Mouse (Mus musculus) bone marrow macrophage, adult 2 months (primary cell): Measurements from ENCODE around the gene Pbld1.

Source experiments
- CTCF ChIP-seq: IDR thresholded peaks from 2 replicates; pipeline ENCODE4 v1.5.1; 2012; ENCODE audit warnings: low read depth, mild to moderate bottlenecking, low read length, moderate library complexity
- POLR2A ChIP-seq: IDR thresholded peaks from 2 replicates; pipeline ENCODE4 v1.6.1; 2012; ENCODE audit warnings: mild to moderate bottlenecking, low read depth, low read length, borderline replicate concordance

- TF ChIP-seq POLR2A, result no peak
- no peak for TF ChIP-seq CTCF
Observed at GRCm38 (mm10) chr10:63028396-63028795, 31.6 kb upstream of the Pbld1 start.
